Mouse (Mus musculus) kidney, adult 8-10 months (tissue): ENCODE data around the gene Ninj2.

ENCODE experiments used
- DNase-seq, 2 experiments: peaks; one replicate each; pipeline ENCODE4 v3.0.0; 2022

The Ninj2 gene

GRCm38 (mm10) chr6:120202406-120202805, 109.3 kb downstream of the Ninj2 start:
- DNase-seq = no peak

GRCm38 (mm10) chr6:120206586-120206985, 113.4 kb downstream of the Ninj2 start:
- DNase-seq = no peak

- DNase-seq = no peak
Measured at GRCm38 (mm10) chr6:120211536-120211935, 118.4 kb downstream of the Ninj2 start.

- DNase-seq = no peak
Measured at GRCm38 (mm10) chr6:120216702-120217101, 123.6 kb downstream of the Ninj2 start.

- DNase-seq = no peak
Measured at GRCm38 (mm10) chr6:120219281-120219680, 126.1 kb downstream of the Ninj2 start.

GRCm38 (mm10) chr6:120222669-120223068, 129.5 kb downstream of the Ninj2 start:
- peak; percentile 61 to 81 for DNase-seq

- DNase-seq = no peak
Measured at GRCm38 (mm10) chr6:120225355-120225754, 132.2 kb downstream of the Ninj2 start.

GRCm38 (mm10) chr6:120227068-120227467, 133.9 kb downstream of the Ninj2 start:
- no peak for DNase-seq

GRCm38 (mm10) chr6:120229806-120230205, 136.7 kb downstream of the Ninj2 start:
- DNase-seq = no peak

- no peak for DNase-seq
Measured at GRCm38 (mm10) chr6:120230441-120230840, 137.3 kb downstream of the Ninj2 start.

GRCm38 (mm10) chr6:120232885-120233284, 139.7 kb downstream of the Ninj2 start:
- DNase-seq = no peak

- no peak for DNase-seq
Measured at GRCm38 (mm10) chr6:120235874-120236273, 142.7 kb downstream of the Ninj2 start.

GRCm38 (mm10) chr6:120240461-120240860, 147.3 kb downstream of the Ninj2 start:
- peak in 1 of 2 experiments; percentile 39 for DNase-seq

GRCm38 (mm10) chr6:120241453-120241852, 148.3 kb downstream of the Ninj2 start:
- DNase-seq = no peak

GRCm38 (mm10) chr6:120242530-120242929, 149.4 kb downstream of the Ninj2 start:
- DNase-seq = peak; percentile 40 to 57

- no peak for DNase-seq
Measured at GRCm38 (mm10) chr6:120243250-120243649, 150.1 kb downstream of the Ninj2 start.

- no peak for DNase-seq
Measured at GRCm38 (mm10) chr6:120246676-120247075, 153.5 kb downstream of the Ninj2 start.

- DNase-seq = peak; percentile 54 to 58
Measured at GRCm38 (mm10) chr6:120249831-120250230, 156.7 kb downstream of the Ninj2 start.
